Mouse (Mus musculus): Measurements from ENCODE around the gene Nek6. TPM values are rescaled to one million over a fixed set of nuclear protein-coding genes. Genes with fewer than 3 reads are reported as not detected.

Nek6 gene
- polyA plus RNA-seq, 1 experiment from 2014 or later: 111 TPM

- no peak overlapping the region for H3K27ac ChIP-seq (ENCODE audit: low read length)
- H3K4me1 ChIP-seq (ENCODE audit: control insufficient read depth, insufficient read depth, low read length): no peaks in the 10 kb centered on the region
- H3K36me3 ChIP-seq (ENCODE audit: control insufficient read depth, insufficient read depth, low read length): peaks cover 15% of the 10 kb centered on the region
- H3K27me3 ChIP-seq (ENCODE audit: control insufficient read depth, insufficient read depth, low read length): no peaks in the 10 kb centered on the region
- ATAC-seq (ENCODE audit: insufficient read depth, low FRiP score): no peak
- no peak overlapping the region for H3K4me2 ChIP-seq (ENCODE audit: low read depth, low read length)
- H3K4me3 ChIP-seq (replicated peaks; ENCODE audit: low read length): no peak overlapping the region
- no peak overlapping the region for H3K9ac ChIP-seq (ENCODE audit: low read length)
- H3K9me3 ChIP-seq (replicated peaks; ENCODE audit: control insufficient read depth, low read length): no peaks in the 10 kb centered on the region
- 93% methylated on average over 3 of the region's 3 CpGs for WGBS
Measured at GRCm38 (mm10) chr2:38629451-38629850, 118.0 kb downstream of the Nek6 start.

DNA sequence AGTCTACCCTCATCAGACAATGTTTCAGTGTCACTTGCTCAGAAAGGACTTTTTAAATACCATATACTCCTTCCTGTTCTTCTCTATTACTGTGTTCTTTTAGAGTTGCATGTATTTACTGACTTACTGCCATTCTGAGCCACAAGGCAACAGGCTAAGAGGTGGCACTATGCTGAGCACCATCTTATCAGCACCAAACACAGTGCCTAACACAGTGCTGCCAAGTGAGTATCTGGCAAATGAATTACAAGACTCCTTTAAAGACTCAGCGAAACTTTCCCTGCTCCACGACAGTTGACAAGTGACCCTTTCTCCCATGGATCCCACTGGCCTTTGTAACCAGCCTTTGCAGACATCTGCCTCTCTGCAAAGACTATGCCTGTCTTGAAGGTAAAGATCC, 119.1 kb downstream of the Nek6 start:
- no peak for ATAC-seq (ENCODE audit: insufficient read depth, low FRiP score)
- no peaks in the 10 kb centered on the region for H3K4me1 ChIP-seq (ENCODE audit: control insufficient read depth, insufficient read depth, low read length)
- H3K36me3 ChIP-seq (ENCODE audit: control insufficient read depth, insufficient read depth, low read length): peaks cover 15% of the 10 kb centered on the region
- no peaks in the 10 kb centered on the region for H3K9me3 ChIP-seq (replicated peaks; ENCODE audit: control insufficient read depth, low read length)
- H3K4me2 ChIP-seq (ENCODE audit: low read depth, low read length): no peak overlapping the region
- no peak overlapping the region for H3K9ac ChIP-seq (ENCODE audit: low read length)
- 81% methylated on average over 2 of the region's 2 CpGs for WGBS
- H3K4me3 ChIP-seq (replicated peaks; ENCODE audit: low read length): no peak overlapping the region
- no peak overlapping the region for H3K27ac ChIP-seq (ENCODE audit: low read length)
- no peaks in the 10 kb centered on the region for H3K27me3 ChIP-seq (ENCODE audit: control insufficient read depth, insufficient read depth, low read length)

GRCm38 (mm10) chr2:38637716-38638267, 126.3 kb downstream of the Nek6 start:
- H3K36me3 ChIP-seq (ENCODE audit: control insufficient read depth, insufficient read depth, low read length): peaks cover 20% of the 10 kb centered on the region; the same call in 1 of the 2 replicates
- no peaks in the 10 kb centered on the region for H3K9me3 ChIP-seq (replicated peaks; ENCODE audit: control insufficient read depth, low read length)
- 72% methylated on average over 4 of the region's 4 CpGs for WGBS
- no peaks in the 10 kb centered on the region for H3K27me3 ChIP-seq (ENCODE audit: control insufficient read depth, insufficient read depth, low read length)
- no peak for ATAC-seq (ENCODE audit: insufficient read depth, low FRiP score)
- H3K9ac ChIP-seq (ENCODE audit: low read length): no peak overlapping the region
- H3K4me2 ChIP-seq (ENCODE audit: low read depth, low read length): no peak overlapping the region
- H3K4me3 ChIP-seq (replicated peaks; ENCODE audit: low read length): no peak overlapping the region
- peaks cover 5% of the 10 kb centered on the region; the same call in 1 of the 2 replicates for H3K4me1 ChIP-seq (ENCODE audit: control insufficient read depth, insufficient read depth, low read length)
- H3K27ac ChIP-seq (ENCODE audit: low read length): no peak overlapping the region

GRCm38 (mm10) chr2:38641761-38642160, 130.3 kb downstream of the Nek6 start:
- Histone ChIP-seq H3K4me2 (ENCODE audit: low read depth, low read length) (no peak overlapping the region), H3K27me3 (ENCODE audit: control insufficient read depth, insufficient read depth, low read length) (no peaks in the 10 kb centered on the region), H3K36me3 (ENCODE audit: control insufficient read depth, insufficient read depth, low read length) (peaks cover 20% of the 10 kb centered on the region; the same call in 1 of the 2 replicates), H3K9me3 (replicated peaks; ENCODE audit: control insufficient read depth, low read length) (no peaks in the 10 kb centered on the region), H3K4me3 (replicated peaks; ENCODE audit: low read length) (no peak overlapping the region), H3K9ac (ENCODE audit: low read length) (no peak overlapping the region), H3K27ac (ENCODE audit: low read length) (no peak overlapping the region), H3K4me1 (ENCODE audit: control insufficient read depth, insufficient read depth, low read length) (peaks cover 9% of the 10 kb centered on the region; the same call in 1 of the 2 replicates)
- ATAC-seq (ENCODE audit: insufficient read depth, low FRiP score): no peak
- WGBS: 90% methylated on average over 1 of the region's 1 CpGs

- Histone ChIP-seq H3K27ac (ENCODE audit: low read length) (0 out of 2 replicates have a peak within 1 kb of the TSS, but pooled peaks have one; percentile 39), H3K4me2 (ENCODE audit: low read depth, low read length) (peak within 1 kb of the TSS; percentile 75), H3K36me3 (ENCODE audit: control insufficient read depth, insufficient read depth, low read length) (peaks cover 18% of the 10 kb centered on the region; the same call in 1 of the 2 replicates), H3K9ac (ENCODE audit: low read length) (peak within 1 kb of the TSS; percentile 85), H3K4me1 (ENCODE audit: control insufficient read depth, insufficient read depth, low read length) (peaks cover 9% of the 10 kb centered on the region; the same call in 1 of the 2 replicates), H3K4me3 (replicated peaks; ENCODE audit: low read length) (peak within 1 kb of the TSS; percentile 82), H3K27me3 (ENCODE audit: control insufficient read depth, insufficient read depth, low read length) (no peaks in the 10 kb centered on the region), H3K9me3 (replicated peaks; ENCODE audit: control insufficient read depth, low read length) (no peaks in the 10 kb centered on the region)
- 2% methylated on average over 52 of the region's 52 CpGs for WGBS
- peak; percentile 89 for ATAC-seq (ENCODE audit: insufficient read depth, low FRiP score)
Measured at GRCm38 (mm10) chr2:38643625-38644427, 132.4 kb downstream of the Nek6 start, which contains the start of gene Psmb7. TSS of gene Psmb7 (minus strand) at chr2:38644087.

Small RNA genes within 50 kb of the gene (microRNA-seq; reads per million reads assigned to microRNA genes)
- not detected for gene Gm27634

Other genes starting within 250 kb of the Nek6 start
- gene Dennd1a, start 224.3 kb upstream of the Nek6 start, polyA plus RNA-seq (2015; fragmentation: Nextera tagmentation; extraction: Ambion mirVana): 7.9 and 10.2 TPM in 2 replicates
- 0.14 TPM in 1 of 2 replicates, not detected in the other for gene Lhx2, start 172.4 kb upstream of the Nek6 start, polyA plus RNA-seq (2015; fragmentation: Nextera tagmentation; extraction: Ambion mirVana)
- 211 and 213 TPM in 2 replicates for gene Psmb7, start 132.4 kb downstream of the Nek6 start, polyA plus RNA-seq (2015; fragmentation: Nextera tagmentation; extraction: Ambion mirVana)
- 0.49 and 1.5 TPM in 2 replicates for gene Nr5a1, start 202.9 kb downstream of the Nek6 start, polyA plus RNA-seq (2015; fragmentation: Nextera tagmentation; extraction: Ambion mirVana)

Measured in stomach, embryonic 16.5 days (tissue).